Mouse (Mus musculus) thymus, postnatal 0 days (tissue): Measurements from ENCODE around the gene Twf2. TPM values are rescaled to one million over a fixed set of nuclear protein-coding genes. Genes with fewer than 3 reads are reported as not detected.
"Not testable (repeated sequence)": the region's sequence is repeated elsewhere in the genome, so short reads cannot be mapped to it uniquely, and the experiment has no call there.

Experiments
- DNase-seq: peaks from one replicate; pipeline ENCODE4 v3.0.0-alpha.2; 2015; ENCODE audit warnings: low spot score
- polyA plus RNA-seq: library from polyadenylated mRNA; unstranded; fragments of >200 nt; fragmentation: Nextera tagmentation; extraction: Ambion mirVana; gene quantifications from 2 replicates; pipeline ENCODE4 v1.2.1, GENCODE M21; 2015

The Twf2 gene
- polyA plus RNA-seq, result 138 and 141 TPM in 2 replicates

DNA sequence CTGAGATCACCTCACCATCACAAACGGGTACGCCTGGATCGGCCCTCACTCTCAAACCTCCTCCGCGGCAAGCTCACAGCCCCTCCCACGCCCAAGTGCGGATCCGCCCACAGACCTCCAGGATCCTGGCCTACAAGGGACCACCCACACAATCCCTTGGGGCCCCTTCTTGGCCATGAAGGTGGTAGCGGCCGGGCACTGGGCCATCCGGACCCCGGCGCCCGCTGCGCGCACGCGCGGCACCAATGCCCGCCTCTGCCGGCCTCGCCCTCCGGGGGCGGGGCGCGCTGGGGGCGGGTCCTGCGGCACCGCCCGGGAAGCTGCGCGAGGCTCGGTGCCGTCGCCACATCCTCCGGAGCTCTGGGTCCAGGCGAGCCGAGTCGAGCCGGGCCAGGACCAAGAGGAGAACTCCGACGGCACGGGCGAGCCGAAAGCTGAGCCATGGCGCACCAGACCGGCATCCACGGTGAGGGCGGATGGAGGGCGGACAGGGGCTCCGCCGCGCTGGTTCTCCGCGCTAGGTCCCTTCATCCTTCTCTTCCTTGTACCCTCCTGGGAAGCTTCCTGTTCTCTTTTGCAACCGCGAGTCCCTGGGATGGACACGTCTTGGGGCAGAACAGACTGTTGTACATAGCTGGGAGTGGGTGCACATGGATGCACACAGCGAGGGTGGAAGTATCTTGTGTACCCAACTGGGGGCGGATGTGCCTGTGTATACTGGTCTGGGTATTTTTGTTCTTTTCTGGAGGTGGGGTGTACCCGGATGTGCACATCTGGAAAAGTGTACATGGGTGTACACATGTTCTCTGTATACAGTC is at the start of gene Twf2:
Gene Twf2 (plus strand): TSS at position 290 of the 818 bp plus-strand sequence.
- peak; percentile 88 for DNase-seq

DNA sequence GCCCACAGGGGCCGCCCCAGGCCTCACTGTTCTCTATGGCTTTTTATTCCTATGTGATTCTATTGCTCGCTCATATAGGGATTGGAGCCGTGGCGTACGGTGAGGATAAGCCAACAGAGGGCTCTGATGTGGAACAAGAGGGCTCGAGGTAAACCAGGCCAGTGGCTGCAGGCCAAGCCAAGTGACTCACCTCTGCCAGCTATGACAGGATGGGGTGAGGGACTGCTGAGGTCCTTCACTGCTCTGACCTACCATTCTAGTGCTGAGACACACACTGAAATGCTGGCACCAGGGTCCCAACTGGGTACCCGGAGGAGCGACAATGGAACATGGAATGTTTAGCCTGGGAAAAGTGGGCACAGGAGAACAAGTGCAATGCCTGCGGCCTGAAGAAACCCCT is 48.8 kb upstream of the Twf2 start:
- DNase-seq, result no peak

DNA sequence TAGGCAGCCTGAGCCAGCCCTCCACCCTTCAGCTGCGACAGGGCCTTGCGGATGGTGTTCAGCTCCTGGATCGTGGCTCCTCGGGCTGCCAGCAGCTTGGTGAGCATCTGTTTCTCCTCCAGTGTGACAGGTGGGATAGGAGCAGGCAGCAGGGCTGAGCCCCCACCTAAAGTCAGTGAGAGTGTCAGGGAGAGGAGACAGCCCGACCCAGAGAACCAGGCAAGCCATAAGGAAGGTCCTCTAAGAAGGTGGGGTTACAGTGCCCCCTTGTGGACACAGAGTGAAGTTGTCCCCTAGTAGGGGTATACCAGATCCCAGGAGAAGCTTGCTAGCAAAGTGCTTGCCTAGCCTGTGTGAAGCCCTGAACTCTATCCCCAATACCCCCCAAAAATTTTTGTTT is 46.5 kb upstream of the Twf2 start:
- DNase-seq, result peak; percentile 60

DNA sequence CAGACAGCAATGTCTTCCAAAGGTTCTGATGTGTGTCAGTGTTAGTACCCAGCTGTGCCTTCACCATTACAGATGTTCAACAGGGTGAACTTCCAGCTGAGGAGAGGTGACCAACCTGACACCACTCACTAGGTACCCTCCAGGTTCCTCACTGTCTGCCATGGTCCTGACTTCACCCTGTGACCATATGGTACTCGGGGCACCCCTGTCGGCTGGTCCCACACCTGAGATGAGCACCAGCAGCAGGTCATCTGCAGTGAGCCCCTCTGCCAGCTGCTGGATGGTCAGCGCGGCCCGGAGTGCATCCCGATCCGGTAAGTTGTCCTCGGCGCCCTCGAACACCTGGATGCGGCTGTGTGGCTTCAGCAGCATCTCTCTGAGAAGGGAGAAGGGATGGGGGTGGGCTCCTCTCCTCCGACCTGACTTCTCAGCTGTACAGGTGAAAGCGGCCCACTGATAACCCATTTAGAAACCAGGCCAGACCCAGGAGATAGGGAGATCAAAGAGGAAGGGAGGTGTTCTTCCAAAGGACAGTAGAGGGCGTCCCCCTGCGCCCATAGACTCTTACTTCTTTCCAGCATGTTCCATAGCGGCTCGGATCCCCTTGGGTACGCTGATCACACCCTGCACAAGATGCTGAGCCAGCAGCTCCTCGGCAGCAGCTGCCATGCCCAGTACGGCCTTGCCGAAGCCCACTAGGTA is 45.8 kb upstream of the Twf2 start:
- DNase-seq, result no peak

DNA sequence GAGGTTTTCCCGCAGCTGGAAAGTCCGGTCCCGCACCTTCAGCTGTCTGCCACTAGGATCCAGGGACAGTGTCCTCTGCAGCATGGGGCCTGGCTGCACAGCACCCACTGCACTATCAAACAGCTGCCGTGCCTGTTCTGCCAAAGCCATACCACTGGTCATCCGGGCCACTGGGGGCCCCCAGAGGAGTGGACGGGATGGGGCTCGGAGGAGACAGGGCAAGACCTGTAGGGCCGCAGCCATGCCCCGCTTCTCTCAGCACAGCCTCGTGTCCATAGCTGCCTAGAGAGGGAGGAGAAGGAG is 45.3 kb upstream of the Twf2 start:
- no peak for DNase-seq

DNA sequence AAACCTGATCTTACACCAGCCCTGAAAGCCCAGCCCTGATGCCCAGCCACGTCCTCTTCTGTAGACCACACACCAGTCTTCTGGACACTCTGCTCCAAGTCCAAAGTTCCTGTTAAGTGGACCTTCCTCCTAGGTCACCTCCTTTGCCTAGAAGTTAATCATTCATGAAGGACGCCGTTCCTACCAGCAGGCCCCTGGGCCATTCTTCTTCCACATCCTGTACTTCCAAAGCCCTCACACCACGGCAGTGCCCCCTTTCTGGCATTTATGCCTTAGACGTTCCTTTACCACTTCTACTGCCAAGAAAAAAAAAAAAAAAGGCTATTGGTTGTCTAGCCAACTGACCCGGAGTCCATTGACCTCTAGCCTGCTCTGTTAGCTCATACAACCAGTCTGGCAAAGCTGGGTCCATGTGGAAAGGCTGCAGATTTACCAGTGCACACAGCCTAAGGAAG is 44.8 kb upstream of the Twf2 start, which contains the start of gene Glyctk:
Gene Glyctk (minus strand): TSS at position 102 of the 455 bp plus-strand sequence.
- no peak for DNase-seq

DNA sequence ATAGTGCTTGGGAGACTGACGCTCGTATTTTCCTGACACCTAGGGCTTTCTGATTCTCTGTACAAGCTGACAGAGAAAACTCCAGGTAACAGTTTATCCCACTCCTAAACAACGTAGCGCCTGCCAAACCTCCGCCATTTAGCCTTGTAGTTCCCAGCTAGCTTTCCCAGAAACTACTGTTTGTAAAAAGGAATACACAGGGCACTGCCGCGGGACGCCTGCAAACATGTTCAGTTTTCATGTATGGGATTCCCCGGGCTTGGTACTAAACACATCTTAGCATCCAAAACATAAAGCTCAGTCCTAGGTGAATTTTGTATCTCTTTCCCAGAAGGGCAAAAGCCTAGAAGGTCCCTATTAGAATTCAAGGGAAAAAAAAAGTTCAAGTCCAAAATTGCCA is 43.7 kb upstream of the Twf2 start:
- DNase-seq, result no peak

DNA sequence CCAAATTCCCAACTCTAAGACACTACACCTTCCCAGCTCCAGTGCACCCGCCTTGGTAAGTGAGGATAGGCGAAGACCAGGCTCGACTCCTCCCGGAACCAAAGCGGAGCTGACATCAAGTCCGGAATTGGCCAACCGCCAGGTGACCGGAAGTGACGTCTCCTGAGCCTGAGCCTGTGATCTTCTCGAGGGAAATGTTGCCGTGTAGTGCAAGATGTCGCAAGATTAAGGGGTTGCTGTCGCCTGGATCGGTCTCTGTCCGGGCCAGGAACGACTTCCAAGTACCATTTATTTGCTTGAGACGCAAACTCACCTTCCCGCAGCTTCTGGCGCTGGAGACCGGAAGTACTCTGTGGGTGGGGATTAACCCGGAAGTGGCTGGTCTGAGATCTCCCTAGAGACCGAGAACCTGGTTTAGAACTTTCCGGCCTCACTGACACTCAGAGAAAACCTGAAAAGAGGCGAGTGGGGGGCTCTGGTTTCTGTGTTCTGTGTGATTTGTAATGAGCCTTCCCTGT is 43.1 kb upstream of the Twf2 start:
- peak; percentile 82 for DNase-seq

DNA sequence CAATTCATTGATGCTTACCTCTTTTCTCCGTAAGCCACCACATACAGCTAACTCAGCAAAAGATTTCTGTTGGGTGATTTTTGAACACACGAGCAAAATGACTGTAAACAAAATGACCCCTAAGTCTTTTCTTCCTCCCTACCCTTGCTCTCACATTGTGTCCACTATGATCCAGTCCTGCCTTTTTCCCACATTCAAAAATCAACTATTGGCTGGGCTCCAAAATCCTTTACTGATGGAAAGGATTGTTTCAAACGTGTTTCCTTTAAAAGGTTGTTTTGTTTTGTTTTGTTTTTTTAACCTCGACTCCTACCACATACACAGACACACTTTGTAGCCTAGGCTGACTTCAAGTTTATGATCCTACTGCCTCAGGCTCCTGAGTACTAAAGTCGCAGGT is 42.5 kb upstream of the Twf2 start:
- no peak for DNase-seq

DNA sequence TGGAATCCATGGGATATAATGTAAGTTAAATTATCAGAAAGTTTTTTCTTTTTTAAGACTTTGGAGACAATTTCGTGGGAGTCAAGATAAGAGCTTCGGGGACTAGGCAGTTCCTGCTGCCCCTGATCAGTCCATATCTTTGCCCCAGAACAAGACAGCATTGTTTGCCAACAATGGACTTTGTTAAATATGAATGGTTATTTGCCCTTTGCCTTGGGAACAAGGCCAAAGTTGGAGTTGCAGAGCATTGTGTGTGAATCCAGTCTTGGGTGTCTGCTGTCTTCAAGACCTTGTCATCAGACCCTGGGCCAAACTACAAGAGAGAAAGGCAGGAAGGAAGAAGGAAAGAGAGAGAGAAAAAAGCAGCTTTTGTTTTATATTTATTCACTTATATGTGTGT is 36.2 kb upstream of the Twf2 start:
- no peak for DNase-seq

DNA sequence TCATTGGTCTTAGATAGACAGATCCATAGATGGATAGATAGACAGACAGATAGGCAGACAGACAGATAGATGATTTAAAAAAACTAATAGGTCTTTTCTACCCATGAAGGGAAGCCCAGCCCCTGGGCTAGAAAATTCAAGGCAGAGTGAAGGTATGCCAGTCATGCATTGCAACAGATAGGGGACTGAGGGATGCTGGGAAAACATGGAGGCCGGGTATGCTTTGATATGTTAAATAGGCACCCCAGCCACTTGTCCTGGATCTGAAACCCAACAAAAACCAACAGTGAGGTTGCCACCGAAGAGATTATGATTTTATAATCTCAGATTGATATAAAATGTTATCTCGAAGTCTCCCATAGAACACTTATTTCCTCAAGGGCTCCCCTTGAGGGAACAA is 35.7 kb upstream of the Twf2 start:
- DNase-seq, result no peak

DNA sequence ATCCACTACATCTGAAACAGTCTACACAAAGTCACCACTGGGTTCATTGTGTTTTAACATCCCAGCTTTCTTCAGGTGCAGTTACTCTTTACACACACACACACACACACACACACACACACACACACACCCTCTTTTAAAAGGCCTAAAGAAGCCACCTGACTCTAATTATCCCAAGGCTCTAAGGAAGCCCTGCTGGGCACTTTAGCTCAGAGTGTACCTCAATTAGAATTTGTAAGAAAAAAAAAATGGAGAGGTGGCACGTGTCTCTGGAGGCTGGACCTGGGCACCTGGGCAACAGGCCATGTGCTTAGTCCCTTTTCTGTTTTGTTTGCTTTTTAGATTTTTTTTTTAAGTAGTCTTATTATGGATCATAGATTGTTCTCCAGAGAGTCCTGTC is 35.2 kb upstream of the Twf2 start:
- DNase-seq, result no peak

DNA sequence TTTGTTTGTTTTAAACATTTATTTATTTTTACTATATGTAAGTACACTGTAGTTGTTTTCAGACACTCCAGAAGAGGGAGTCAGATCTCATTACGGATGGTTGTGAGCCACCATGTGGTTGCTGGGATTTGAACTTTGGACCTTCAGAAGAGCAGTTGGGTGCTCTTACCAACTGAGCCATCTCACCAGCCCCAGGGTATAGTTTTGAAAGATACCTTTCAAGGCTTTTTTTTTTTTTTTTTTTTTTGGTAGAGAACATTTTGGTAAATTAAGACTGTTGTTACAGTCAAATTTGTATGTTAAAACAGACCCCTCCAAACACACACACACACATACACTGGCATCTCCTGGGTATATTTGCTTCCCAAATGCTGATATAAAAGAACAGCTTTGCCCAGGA is 33.9 kb upstream of the Twf2 start:
- not testable (repeated sequence) for DNase-seq

DNA sequence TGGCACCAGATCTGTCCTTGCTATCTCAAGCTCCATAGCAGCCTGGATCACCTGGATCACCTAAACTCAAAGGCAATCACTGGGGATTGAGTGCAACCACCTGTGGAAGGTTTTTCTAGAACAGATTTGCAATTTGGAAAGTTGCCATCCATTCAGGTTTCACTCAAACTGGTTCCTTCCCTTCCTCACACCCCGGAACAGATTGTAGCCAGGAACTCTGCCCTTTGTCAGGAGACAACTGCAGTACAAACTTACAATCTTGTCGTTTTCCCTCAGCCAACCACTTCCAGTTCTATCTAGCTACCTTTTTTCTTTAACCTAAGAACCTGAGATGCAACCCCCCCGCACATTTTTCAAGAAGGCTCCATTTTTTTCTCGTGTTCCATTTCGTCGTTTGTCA is 33.0 kb upstream of the Twf2 start:
- no peak for DNase-seq

DNA sequence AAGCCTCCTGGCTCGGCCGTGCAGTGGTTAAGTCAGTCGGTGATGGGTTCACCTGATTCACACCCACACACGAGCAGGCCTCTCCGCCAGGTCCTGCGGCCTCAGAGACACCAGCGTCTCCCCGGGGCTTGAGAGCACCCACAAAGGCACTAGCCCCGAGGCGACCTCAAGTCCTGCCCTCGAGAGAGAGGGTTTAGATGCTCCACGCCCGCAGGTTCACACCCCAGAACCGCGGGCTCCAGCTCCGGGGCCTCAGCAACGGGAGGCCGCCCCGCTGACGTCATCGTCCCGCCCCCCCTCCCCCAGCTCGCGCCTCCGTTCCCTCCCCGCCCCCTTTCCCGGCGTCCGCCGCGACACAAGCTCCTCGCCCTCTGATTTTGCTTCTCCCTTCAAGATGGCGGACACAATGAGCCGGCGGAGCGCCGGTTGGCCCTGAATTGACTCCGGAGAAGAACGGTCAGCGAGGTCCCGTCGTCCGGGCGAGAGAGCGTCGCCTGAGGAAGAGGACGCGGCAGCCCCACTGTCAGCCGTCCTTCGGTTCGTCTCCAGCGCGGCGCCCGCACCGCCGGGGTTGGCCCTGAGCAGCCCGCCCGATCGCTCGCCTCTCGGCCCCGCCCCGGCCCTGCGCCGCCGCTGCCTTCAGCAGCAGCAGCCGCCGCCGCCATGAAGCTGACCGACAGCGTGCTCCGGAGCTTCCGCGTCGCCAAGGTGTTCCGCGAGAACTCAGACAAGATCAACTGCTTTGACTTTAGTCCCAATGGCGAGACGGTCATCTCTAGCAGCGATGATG is 32.2 kb upstream of the Twf2 start, which contains the start of gene Wdr82:
Gene Wdr82 (plus strand): TSS at position 373 of the 790 bp plus-strand sequence.
- peak; percentile 92 for DNase-seq

DNA sequence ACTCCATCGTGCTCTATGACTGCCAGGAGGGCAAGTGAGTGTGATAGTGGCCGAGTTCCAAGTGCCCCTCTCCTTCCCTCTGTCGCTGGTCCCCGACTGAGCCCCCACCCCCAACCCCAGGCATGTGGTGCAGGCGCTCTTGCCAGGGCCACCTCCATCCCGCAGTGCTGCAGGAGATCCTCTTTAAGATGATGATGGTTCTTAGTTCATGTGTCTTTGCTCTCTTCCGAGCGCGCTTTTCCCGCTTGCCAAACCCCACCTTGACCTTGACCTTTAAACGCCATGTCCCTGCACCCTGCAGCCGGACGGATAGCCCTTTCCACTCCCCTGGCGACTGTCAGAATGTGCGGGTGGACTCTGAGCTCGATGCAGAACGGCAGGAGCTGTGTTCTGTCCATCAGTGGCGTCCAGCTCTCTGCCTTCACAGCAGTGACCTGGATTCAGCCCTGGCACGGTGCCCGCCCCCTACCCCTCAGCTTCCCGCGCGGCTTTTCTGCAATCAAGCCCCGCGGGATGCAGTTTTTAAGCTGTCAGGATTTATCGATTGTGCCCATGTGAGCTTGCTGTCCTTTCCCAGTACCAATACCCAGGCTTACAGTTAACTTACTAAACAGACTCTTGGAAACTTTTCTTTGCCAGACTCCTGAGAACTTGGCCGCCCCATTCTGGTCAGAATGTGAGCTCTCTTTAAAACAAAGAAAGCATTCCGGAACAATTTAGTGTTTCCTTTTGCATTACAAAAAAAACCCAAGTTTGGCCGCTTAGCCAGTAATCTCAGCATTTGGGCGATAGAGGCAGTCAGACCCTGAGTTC is 31.4 kb upstream of the Twf2 start:
- DNase-seq, result peak; percentile 26

DNA sequence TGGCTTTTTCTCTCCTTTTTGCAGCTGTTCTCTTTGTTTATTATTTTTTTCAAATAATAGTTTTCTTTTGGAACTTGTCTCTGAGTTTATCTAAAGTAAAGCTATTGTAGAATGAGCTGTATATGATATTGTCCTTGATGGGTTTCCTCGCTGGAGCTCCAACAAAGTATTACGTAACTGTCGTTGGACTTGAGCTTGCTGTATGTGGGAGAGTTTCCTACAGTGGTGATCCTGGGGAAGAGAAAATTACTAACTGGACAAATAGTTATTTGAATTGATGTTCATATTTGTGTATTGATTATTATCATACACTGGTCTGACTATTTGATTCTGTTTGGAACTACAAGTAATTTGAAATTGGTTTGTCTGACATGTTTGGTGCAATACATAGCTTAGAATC is 30.4 kb upstream of the Twf2 start:
- no peak for DNase-seq

DNA sequence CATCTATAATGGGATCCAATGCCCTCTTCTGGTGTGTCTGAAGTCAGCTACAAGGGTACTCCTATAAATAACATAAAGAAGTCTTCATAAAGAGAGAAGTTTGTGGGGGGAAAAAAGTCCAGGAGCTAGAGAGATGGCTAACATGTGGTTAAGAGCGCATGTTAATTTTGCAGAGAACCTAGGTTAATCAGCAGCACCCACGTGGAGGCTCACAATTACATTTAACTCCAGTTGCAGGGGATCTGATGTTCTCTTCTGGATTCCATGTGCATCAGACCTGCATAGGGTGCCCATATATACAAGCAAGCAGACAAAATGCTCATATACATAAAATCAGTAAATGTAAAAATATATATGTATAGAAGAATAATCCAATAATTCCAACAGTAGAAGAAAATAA is 29.5 kb upstream of the Twf2 start:
- no peak for DNase-seq

DNA sequence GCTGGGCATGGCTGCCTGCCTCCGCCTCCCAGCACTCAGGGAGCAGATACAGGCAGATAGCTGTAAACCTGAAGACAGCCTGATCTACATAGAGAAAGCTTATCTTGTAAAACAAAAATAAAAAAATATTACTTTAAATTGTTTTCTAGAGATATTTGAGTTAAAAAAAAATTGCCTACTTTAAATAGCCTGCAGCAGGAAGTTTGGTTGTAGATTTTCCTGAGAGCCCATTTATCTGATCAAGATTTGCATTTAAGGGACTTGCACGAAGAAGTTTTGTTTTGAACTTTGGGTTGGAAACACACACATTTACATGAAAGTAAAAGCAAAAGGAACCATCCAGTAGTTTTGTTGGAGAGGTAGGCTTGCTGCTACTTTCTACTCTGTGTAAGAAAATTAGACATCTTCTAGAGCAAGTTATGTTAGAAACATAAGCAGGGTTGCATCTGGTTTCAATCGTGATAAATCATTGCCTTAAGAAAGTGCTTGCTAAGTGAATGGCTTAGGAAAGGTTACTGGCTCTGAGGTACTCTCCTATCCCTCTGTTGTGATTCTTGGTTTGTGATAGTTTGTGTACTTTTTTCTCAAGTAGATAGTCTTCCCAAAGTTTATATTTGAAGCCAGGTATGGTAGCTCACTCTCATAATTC is 27.2 kb upstream of the Twf2 start:
- no peak for DNase-seq

DNA sequence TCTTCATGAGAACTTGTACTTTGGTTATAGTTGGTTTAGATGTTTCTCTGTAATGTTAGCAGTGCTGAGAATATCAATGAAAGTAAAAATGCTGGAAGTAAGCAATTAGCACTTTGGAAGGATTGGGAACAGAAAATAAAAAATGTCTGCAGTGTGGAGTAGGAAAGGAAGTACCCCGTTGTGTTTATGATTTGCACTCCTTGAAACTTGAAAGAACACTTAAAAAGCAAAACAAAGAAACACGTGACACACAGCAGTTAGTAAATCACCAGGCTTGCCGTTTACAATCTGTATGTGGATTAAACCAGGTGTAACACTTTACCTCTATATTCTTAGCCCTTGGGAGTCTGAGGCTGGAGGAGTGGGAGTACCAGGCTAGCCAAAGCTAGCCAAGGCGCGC is 26.1 kb upstream of the Twf2 start:
- no peak for DNase-seq
